Mouse (Mus musculus): ENCODE results near the gene Hist1h2bb.

The Hist1h2bb gene

DNA sequence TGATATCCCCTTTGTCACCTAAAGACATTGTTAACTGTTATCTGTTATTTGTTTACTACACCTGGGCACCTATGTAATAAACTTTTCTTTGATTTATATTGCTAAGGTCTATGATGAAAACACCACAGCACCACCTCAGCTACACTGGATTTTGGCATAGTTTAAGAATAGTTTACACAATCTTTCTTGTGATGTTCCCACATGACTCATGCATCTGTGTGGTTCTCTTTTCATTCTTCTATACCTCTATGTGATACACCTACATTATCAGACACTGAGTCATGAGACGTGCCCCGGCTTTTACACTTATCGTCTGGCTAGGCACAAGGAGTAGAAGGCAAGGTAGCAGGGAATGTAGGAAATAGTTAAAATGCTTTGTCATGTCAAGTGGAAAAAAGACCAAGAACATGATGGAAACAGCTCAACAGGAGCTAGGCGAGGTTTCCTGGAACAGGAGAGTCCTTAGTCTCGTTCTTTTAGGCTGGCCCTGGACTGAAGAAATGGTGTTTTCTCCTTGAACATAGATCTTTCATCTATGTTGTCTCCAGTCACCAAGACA, 3.1 kb downstream of the Hist1h2bb start:
- no peak for DNase-seq (ENCODE audit: low spot score)

DNA sequence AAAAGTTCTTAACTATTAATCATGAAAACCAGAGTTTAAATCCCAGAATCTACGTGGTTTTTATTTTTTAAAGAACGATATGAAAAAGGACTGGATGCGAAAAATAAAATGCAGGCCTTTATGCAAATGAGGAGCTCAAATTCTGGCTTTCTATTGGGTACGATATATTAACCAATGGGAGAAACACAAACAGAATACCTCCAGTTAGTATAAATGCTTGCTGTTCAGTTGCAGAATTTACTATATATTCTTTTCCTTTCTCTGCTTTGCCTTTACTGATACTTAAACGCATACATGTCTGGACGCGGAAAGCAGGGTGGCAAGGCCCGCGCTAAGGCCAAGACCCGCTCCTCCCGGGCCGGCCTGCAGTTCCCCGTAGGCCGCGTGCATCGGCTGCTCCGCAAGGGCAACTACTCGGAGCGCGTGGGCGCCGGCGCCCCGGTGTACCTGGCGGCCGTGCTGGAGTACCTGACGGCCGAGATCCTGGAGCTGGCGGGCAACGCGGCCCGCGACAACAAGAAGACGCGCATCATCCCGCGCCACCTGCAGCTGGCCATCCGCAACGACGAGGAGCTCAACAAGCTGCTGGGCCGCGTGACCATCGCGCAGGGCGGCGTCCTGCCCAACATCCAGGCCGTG, 4.4 kb downstream of the Hist1h2bb start, which contains the start of gene Hist1h2ab:
Gene Hist1h2ab (plus strand): TSS at position 288 of the 639 bp plus-strand sequence.
- DNase-seq (ENCODE audit: low spot score), result peak; percentile 80

GRCm38 (mm10) chr13:23751478-23751956, 5.0 kb downstream of the Hist1h2bb start:
- DNase-seq (ENCODE audit: low spot score), result peak; percentile 66

DNA sequence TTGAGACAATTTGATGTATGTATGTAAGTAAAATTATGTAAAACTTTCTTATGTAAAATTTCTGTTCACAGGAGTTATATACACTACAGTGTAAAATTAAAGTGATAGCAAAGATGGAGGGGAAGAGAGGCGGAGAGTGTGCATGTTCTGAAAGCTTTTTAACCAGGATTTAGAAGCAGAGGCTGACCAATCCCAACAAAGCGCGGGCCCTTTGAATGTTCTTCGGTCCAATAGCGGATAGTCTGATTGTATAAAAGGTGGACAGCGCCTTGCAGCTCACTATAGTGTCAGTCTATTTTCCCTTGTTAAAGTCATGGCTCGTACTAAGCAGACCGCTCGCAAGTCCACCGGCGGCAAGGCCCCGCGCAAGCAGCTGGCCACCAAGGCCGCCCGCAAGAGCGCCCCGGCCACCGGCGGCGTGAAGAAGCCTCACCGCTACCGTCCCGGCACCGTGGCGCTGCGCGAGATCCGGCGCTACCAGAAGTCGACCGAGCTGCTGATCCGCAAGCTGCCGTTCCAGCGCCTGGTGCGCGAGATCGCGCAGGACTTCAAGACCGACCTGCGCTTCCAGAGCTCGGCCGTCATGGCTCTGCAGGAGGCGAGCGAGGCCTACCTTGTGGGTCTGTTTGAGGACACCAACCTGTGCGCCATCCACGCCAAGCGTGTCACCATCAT, 5.7 kb downstream of the Hist1h2bb start, which contains the start of gene Hist1h3b:
Gene Hist1h3b (plus strand): TSS at position 201 of the 675 bp plus-strand sequence.
- DNase-seq (ENCODE audit: low spot score), result peak; percentile 97

DNA sequence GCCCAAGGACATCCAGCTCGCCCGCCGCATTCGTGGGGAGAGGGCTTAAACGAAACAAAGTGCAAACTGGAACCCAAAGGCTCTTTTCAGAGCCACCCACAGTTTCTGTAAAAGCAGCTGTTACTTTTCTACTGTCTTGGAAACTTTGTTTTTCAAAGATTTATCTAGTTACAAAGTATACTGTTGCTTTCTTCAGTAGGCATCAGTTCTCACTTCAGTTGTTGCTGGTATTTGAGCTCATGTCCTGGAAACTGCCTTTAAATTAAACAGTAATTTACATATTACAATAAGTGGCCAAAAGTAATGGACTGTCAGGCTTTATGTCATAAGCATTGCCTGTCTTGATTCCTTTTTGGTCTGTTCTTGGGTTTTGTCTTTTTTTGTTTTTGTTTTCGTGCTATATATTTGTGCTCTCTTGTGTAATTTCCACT, 6.2 kb downstream of the Hist1h2bb start:
- peak; percentile 42 for DNase-seq (ENCODE audit: low spot score)

DNA sequence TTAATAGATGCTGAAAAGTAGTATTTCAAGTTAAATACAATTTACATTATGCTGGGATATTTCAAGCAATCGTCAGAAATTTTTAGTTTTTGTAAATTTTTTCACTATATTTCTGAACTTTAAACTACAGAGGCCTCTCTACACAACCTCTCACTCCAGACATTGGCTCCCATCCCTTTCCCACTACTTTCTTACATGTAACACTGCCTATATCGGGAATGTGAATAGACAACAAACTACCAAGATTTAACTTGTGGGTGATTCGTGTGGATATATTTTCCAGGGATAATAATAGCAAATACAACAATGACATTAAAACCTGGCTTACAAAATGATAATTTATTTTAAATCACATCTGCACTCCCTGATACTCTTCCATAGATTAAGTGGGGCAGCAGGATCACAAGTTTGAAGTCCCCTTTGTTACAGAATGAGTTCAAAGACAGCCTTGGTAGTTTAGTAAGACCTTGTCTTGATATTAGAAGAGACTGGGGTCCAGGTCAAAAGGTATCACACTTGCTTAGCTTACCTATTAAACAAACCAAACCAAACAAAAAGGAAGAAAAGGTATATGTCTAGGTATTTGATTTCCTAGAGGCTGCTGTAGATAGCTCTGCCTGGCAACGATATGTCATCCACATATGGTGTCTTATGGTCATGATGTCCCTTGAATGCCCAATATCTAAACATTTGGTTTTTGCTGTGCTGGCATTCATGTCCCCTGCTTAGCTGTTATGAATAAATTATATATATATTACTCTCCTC, 7.0 kb downstream of the Hist1h2bb start:
- DNase-seq (ENCODE audit: low spot score), result no peak

DNA sequence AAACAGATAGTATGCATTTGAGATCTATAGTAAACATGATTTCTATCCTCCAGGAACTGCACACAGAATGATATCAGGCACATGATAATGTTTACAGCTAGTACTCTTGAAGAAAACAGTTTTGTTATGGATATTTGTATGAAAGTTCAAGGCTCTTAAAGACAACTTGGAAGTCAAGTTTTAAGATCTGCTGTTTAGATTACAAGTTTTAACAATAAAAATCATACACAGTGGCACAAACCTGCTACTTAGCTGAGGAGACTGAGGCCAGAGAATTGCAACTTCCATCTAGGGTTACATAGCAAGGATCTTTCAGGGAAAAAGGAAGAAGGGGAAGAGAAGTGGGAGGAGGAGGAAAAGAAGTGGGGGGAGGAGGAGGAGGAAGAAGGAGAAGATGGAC, 8.5 kb downstream of the Hist1h2bb start:
- DNase-seq (ENCODE audit: low spot score), result no peak

- DNase-seq (ENCODE audit: low spot score), result peak; percentile 94
Measured at GRCm38 (mm10) chr13:23756790-23757189, 10.3 kb downstream of the Hist1h2bb start, which contains the start of gene Hist1h4b. Gene Hist1h4b (plus strand): TSS chr13:23757013.

- DNase-seq (ENCODE audit: low spot score), result peak; percentile 76
Measured at GRCm38 (mm10) chr13:23757211-23757773, 10.8 kb downstream of the Hist1h2bb start.

- no peak for DNase-seq (ENCODE audit: low spot score)
Measured at GRCm38 (mm10) chr13:23757921-23758320, 11.4 kb downstream of the Hist1h2bb start.

GRCm38 (mm10) chr13:23759251-23759771, 12.8 kb downstream of the Hist1h2bb start:
- no peak for DNase-seq (ENCODE audit: low spot score)

DNA sequence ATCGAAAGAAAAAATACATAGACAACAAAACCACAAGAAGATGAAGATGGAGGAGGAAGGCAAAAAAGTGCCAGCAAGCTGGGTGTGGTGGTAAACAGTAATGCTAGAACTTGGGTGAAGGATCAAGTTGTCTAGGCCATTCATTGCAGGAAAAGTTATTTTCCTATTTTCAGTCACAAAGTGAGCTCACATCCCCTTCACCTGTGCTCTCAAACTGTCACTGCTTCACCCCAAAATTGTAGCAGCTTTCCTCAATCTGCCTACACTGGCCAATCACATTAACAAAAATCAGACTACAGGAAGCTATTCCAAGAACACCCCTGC, 13.3 kb downstream of the Hist1h2bb start:
- DNase-seq (ENCODE audit: low spot score), result no peak

GRCm38 (mm10) chr13:23760240-23760971, 13.9 kb downstream of the Hist1h2bb start:
- DNase-seq (ENCODE audit: low spot score), result peak; percentile 66

GRCm38 (mm10) chr13:23760972-23761864, 14.7 kb downstream of the Hist1h2bb start, which contains the start of gene Hist1h4a:
Gene Hist1h4a (minus strand): TSS chr13:23761230.
- peak; percentile 97 for DNase-seq (ENCODE audit: low spot score)

DNA sequence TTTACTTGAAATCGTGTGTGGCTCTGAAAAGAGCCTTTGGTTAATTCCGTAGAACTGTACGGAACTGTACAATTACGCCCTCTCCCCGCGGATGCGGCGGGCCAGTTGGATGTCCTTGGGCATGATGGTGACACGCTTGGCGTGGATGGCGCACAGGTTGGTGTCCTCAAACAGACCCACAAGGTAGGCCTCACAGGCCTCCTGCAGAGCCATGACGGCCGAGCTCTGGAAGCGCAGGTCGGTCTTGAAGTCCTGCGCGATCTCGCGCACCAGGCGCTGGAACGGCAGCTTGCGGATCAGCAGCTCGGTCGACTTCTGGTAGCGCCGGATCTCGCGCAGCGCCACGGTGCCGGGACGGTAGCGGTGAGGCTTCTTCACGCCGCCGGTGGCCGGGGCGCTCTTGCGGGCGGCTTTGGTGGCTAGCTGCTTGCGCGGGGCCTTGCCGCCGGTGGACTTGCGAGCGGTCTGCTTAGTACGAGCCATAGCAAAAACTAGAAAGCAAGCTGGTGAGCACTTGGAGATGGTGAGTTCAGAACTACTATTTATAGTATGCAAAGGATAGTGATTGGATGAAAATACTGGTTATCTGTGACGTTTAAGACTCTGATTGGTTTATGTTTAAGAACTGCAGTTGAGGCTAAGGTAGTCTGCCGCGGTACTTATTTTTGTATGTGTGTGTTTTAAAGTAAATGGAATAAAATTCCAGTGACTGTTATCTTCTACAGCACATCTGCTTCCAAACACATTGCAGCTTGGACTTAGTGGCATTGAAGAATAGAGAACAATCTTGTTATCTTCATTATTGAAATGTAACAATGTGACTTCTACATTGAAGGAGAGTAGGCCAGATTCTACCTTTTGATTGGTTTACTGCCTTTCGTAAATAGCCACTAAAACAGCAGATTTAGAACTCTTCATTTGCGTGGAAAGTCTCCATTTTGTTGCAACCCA, 15.6 kb downstream of the Hist1h2bb start, which contains the start of gene Hist1h3a:
Gene Hist1h3a (minus strand): TSS at position 516 of the 951 bp plus-strand sequence.
- DNase-seq (ENCODE audit: low spot score), result peak; percentile 85

DNA sequence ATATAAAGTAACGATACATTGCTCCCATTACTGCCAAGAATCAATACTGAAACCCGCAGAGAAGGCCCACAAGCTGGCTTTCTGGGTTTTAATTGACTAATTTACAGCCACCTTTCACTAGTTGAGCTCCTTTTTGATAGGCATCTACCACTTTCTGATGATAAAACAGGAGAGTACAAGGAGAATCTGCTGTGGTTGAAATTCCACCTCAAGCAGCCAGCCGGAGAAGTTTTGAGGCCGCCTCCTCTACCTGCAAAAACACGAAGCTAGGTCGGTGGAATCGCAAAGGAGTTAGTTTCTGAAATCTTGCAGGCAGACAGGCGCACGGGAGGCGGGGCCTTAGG, 16.7 kb downstream of the Hist1h2bb start:
- DNase-seq (ENCODE audit: low spot score), result no peak

DNA sequence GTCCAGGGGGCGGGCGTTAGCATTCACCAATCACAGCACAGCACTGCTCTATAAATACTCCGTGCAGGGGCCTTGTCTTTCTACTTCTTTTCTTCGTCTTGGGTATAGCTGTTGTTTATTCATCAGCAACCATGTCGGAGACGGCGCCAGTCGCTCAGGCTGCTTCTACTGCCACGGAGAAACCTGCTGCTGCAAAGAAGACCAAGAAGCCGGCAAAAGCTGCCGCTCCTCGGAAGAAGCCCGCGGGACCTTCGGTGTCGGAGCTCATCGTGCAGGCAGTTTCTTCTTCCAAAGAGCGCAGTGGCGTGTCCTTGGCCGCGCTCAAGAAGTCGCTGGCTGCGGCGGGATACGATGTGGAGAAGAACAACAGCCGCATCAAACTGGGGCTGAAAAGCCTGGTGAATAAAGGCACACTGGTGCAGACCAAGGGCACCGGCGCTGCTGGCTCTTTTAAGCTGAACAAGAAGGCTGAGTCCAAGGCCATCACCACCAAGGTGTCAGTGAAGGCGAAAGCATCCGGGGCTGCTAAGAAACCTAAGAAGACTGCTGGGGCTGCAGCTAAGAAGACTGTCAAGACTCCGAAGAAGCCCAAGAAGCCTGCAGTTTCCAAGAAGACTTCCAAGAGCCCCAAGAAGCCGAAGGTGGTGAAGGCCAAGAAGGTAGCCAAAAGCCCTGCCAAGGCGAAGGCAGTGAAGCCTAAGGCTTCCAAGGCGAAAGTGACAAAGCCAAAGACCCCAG, 17.2 kb downstream of the Hist1h2bb start, which contains the start of gene Hist1h1a:
Gene Hist1h1a (plus strand): TSS at position 81 of the 738 bp plus-strand sequence.
- DNase-seq (ENCODE audit: low spot score), result peak; percentile 94

Data from embryo, embryonic 10 days (tissue).